Mouse (Mus musculus): ENCODE measurements around the gene Pced1b.
A peak's percentile ranks its signal among the peaks of the same experiment; 100 is the strongest.
"Not testable (repeated sequence)": the region's sequence is repeated elsewhere in the genome, so short reads cannot be mapped to it uniquely, and the experiment has no call there.

Pced1b gene

DNA sequence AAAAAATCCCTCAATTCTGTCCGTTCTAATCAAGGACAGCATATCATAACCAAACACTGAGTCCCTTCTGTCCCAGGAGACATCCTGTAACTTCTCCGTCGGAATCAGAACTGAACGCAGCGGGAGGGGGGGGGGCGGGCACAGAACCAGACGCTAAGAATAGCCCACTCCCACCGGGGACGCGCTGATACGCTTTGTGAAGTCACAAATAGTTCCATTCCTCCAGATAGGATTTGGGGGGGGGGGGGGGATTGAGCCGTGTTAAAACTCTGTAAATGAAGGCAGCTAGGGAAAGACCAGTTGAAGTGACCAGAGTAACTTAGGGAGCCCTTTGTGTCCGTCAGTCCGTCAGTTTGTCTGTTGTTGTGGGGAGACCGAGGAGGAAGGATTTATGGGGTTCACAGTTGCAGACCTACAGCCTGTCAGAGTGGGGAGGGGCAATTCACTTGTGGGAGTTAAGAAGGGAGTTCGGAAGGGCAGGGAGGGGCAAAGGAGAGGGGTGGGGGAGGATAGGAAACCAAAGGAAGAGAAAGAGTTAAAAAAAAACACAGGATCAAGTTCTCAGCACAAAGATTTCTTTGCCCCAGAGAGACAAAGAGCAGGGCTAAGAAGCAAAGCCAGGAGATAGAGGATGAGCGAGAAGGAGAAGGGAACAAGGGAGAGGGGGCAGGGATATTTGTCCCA, 91.6 kb downstream of the Pced1b start:
- no peak for DNase-seq (ENCODE audit: low spot score in 2 of 2)

DNA sequence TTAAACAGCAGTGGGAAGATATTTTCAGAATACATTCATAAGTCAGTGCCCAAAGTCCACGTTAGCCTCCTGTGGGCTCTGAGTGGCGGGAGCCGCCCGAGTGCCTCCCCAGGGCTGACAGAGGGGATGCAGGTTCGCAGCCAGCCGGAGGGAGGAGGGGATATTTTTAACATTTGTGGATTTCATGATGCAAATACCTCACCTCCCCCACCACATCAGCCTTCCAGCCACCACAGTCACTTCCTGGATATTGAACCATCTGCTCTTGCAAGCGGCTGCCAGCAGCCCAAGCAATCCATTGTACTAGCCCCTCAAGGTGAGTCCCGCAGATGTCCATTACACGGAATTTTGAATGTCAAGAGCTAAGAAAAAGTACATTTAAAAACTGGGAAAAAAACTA, 95.4 kb downstream of the Pced1b start:
- DNase-seq (ENCODE audit: low spot score in 2 of 2): no peak

DNA sequence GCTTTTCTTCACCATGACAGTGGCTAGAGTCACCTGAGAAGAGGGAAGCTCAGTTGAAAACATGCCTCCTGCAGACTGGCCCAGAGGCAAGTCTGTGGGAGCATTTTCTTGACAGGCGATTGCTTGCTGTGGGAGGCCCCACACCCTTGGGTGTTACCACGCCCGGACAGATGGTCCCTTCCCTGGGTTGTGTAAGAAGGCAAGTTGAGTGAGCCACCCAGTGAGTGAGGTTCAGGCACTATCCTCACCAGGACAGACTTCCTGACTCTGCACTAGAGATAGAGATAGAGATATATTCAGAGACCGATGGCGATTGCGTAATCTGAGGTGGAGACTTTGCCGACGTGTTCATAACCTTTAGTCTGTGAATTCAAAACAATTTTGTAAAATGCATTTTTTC, 96.0 kb downstream of the Pced1b start:
- DNase-seq (ENCODE audit: low spot score in 2 of 2): peak; percentile 22 to 34

DNA sequence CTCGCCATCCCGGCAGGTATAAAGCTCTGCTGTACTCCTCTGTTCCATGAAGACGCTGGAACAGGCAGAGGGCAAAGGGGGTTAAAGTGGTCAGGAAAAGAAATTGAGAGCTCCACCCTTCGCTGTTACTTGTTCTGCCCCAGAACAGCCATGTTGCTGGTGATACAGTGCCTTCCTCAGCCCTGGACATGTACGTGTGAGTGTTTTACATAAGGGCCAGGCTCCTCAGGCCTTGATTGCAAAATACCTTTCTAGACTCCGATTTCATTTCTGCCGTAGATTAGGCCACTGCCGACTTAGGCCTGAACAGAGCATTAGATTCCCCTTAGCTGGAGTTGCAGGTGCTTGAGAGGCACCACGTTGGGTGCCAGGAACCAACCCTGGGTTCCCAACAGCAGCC, 97.0 kb downstream of the Pced1b start:
- no peak for DNase-seq (ENCODE audit: low spot score in 2 of 2)

DNA sequence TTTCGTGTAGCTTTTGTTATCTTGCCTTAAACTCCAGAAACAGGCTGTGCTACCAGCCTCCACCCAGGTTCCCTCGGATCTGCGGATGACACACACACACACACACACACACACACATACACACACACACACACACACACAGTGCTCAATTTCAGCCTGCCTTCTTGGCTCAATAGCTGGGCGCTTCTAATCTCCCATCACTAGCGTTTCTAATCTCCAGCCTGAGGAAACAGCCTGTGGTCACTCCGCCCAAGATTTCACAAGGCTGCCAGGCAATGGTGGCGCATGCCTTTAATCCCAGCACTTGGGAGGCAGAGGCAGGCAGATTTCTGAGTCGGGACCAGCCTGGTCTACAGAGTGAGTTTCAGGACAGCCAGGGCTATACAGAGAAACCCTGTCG, 98.2 kb downstream of the Pced1b start:
- no peak for DNase-seq (ENCODE audit: low spot score in 2 of 2)

DNA sequence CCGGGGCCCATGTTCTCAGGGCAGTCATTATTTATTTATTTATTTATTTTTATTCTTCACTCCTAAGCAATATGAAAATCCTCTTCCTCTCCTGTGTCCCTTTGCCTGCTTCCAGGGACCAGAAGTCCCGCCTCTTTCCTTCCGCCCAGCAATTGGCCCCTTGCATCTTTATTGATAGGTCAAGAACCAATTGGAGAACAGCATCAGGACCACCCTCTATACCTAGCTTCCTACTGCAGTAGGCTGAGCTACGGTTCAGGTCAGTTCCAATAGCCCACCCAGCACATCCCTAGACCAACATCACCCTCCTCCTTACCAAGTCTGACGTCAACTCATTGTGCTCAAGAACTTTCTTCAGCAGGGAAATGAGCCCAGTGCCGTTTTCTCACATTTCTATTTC, 99.0 kb downstream of the Pced1b start:
- no peak for DNase-seq (ENCODE audit: low spot score in 2 of 2)

DNA sequence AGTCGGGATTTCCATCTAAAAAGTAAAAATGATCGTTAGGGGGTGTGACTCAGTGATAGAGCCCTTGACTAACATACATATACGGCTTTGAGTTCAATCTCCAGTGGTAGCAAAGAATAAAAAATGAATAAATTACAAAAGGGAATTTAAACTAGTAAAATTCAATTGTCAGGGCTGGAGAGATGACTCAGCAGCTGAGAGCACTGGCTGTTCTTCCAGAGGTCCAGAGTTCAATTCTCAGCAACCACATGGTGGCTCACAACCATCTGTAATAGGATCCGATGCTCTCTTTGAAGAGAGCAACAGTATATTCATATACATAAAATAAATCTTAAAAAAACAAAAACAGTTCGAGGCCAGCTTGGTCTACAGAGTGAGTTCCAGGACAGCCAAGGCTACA, 99.5 kb downstream of the Pced1b start:
- no peak for DNase-seq (ENCODE audit: low spot score in 2 of 2)

DNA sequence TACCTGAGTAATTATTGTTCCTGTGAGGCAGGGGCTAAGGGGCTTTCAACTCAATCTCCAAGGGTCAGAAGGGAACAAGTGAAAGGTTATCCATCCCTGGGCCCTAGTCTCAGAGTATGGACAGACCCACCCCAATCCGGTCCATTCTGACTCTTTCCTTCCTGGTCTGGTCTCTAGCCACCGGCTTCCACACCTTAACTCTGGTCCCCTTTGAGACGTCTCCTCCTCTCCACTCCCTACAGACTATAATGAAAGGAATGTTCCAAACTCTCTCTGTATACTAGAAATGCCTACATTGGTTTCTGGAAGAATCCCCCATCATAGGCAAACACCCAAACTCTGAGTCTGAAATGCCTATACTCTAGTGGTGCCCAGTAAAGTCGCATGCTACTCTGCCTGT, 100.0 kb downstream of the Pced1b start:
- no peak for DNase-seq (ENCODE audit: low spot score in 2 of 2)

DNA sequence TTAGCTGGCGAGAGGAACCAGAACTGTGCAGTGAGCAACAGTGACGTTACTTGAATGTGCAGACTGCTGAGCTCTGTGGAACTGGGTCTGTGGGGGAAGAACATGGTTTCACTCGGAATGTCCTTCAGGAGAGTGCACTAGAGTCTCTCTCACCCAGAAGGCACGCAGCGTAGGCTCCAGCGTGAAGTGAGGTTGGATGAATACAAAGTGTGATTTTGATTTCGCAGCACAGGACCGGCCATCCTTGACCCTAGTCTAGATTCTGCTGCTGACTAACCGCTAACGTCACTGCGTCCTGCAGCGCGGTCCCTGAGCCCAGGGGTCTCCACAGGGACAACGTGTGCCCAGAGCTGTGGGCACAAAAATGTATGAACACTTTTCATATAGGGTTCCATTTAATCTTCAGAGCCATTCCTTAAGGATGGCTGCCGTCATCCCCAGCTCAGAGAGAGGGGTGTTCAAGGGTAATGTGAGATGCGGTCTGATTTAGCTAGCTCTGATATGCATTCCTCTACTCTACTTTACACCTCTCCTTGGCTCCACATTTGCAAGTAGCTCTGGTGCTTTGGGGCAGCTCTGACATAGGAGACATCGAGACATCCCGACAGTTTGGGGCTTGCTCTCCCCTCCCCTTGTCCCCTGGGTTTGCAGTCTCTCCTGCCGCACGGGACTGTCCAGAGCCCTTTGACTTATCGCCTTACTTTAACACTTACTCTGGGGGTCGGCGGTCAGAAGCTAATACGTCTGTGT, 101.8 kb downstream of the Pced1b start:
- DNase-seq (ENCODE audit: low spot score in 2 of 2): no peak

DNA sequence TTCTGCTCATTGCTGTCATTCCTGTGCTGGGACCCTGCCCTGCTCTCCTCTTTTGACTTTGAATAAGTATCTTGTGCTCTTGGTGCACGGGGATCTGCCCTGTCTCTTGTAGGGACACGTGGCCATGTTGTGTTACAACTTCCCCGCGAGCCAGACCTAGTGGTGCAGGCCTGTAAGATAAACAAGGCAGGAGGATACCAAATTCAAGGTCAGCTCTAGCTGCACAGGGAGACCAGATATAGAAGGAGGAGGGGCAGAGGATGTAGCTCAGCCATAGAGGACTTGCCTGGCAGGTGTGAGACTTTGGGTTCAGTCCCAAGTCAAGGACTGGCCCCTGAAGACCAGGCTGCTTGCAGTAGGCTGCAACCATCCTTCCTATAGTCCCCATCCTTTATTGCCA, 103.6 kb downstream of the Pced1b start:
- no peak for DNase-seq (ENCODE audit: low spot score in 2 of 2)

DNA sequence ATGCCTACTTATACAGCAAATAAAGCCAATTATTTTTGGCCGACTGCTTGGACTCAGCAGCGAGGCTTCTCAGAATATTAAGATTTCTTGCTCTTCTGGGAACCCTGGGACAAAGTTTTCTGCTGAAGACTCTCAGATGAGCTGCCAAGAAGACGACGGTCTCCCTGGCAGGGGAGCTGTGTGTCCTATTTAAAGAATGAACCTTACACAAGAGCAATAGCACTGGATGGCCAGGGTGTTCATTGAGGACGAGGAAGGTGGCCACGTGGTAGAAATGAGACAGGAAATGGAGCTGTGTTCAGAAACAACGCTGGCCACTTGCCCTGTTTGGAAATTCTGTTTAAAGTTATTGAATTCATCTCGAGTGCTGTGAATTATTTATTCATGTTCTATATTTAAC, 104.1 kb downstream of the Pced1b start:
- DNase-seq (ENCODE audit: low spot score in 2 of 2): no peak

DNA sequence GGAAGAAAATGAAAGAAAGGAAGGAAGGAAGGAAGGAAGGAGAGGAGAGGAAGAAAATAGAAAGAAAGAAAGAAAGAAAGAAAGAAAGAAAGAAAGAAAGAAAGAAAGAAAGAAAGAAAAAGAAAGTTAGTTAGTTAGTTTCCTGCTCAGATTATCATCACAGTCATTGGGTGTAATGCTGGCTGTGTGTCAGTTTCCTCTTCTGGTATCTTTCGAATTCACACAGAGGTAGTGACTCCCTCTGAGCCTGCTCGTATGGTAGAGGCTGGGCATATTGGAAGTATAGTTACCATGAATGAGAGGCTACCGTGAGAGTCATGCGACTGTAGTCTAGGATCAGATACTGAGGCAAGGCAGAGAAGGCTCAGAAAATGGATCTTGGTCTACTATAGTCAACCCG, 104.8 kb downstream of the Pced1b start:
- no peak for DNase-seq (ENCODE audit: low spot score in 2 of 2)

DNA sequence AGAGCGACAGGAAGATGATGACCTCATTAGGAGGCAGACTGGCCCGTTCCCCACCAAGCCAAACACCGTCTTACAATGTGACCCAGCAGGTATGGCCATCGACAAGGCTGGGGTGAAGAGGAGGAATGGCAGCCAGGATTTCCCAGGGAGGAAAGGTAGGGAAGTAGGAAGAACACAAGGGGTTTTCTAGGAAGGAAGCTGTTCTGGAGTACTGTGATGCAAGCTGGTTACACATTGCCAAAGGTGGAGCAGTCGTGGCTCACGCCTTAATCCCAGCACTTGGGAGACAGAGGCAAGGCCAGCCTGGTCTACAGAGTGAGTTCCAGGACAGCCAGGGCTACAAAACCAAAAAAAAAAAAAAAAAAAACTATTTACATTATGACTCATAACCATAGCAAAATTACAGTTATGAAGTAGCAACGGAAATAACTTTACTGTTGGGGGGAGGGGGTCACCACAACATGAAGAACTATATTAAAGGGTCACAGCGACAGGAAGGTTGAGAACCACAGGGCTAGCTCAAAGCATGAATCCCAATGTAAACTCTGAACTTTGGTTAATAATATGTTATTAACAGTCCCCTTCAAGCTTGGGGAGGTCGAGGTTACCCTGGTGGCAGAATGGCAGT, 108.9 kb downstream of the Pced1b start:
- DNase-seq (ENCODE audit: low spot score in 2 of 2): no peak

DNA sequence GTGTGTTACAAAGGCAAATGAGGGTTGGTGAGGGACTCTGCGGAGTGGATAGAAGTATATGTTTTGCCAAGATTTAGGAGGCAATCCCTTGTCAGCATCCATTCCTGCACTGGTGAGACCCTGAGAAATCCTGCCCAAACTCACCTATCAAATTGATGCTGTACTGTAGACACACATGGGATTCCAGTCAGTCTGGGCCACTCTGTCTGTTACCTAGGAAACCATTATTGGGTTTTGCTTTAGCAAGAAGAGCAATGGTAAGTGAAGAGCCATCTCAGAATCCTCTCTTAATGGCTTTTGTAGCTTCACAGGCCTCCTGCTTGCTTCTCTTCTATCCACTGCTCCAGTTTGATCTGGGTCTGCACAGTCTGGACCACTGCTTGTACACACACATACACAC, 110.1 kb downstream of the Pced1b start:
- DNase-seq (ENCODE audit: low spot score in 2 of 2): no peak

DNA sequence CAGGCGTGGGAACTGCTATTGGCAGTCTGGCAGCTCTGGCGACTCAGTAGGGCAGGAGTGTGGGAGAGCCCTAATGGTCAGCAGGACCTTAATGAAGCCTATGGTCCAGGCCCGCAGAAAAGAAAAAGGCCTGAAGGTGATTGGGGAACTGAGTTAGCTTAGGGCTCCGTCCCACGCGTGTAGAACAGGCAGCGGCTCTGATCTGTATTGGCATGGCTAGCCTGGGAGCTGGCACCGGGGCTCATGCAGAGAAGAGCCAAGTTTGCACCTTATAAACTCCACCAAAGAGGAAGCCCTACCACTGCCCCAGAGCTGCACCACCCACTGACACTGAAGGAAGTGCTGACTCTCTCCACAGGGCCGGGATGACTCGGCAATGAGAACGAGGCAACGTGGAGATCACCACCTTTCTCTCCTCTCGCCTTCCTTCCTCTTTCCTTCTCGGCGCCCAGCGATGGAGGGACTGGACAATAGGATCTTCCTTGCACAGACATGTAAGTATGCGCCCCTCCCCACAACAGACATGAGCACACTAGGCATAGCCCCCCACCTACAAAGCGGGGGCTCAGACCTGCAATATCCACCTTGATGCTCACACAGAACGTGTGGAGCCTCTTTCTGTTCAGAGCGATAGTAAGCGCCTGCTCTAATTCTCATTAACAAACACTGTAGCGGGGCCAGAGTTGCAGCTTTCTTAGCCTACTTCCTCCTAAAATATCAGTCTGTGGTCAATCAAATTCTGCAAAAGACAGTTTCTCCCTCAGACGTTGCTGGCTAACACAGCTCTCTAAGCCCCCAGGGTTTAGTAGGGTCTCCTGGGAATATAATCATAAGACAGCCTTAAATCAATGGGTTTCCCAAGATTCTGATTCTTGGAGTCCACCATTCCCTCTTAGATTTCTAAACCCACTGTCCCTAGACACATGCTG, 114.2 kb downstream of the Pced1b start:
- DNase-seq (ENCODE audit: low spot score in 2 of 2): peak; percentile 73 to 81

DNA sequence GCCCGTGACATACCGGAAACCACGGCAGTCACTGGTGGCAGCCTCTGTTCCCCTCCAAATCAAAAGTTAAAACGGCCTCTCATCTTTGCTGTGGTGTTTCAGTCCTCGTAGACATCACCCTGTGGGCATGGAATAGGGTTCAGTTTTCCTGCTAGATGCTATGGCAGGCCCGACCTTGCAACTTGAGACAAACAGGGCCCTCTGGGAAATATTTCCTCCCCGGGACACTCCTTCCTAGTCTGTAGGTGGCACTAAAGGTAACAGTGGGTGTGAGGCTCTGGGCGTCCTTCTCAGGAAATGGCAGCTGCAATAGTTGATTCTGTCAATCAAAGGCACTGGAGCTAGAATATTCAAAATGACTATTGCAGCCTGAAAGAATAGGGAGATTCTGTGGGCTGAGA, 114.9 kb downstream of the Pced1b start:
- peak; percentile 72 to 77 for DNase-seq (ENCODE audit: low spot score in 2 of 2)

DNA sequence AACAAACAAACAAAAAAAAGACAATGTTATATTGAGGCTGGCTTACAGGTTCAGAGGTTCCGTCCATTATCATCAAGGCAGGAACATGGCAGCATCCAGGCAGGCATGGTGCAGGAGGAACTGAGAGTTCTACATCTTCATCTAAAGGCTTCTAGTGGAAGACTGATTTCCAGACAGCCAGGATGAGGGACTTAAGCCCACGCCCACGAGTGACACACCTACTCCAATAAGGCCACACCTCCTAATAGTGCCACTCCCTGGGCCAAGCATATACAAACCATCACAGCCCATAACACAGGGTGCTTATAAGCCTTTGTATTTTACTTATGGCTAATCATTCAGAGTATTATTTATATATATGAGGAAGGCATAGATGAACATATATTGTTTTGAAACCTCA, 117.4 kb downstream of the Pced1b start:
- DNase-seq (ENCODE audit: low spot score in 2 of 2): not testable (repeated sequence)

DNA sequence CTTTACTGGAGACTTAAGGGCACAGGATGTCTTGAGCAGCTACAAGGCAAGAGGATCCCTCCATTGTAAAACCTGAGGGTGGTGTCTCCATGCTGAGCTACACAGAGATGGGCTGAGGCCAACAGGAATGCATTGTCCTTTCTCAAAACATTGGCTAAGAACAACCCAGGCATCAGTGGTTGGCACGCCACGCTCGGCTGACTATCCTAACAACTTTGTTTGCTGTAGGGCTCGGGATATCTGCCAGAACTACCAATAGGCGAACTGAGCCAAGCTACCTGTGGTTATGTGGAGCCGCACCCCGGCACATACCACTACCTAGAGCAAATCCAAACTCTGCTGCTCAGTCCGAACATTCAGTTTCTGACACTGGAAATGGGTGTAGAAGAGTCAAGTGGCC, 118.1 kb downstream of the Pced1b start:
- DNase-seq (ENCODE audit: low spot score in 2 of 2): no peak

DNA sequence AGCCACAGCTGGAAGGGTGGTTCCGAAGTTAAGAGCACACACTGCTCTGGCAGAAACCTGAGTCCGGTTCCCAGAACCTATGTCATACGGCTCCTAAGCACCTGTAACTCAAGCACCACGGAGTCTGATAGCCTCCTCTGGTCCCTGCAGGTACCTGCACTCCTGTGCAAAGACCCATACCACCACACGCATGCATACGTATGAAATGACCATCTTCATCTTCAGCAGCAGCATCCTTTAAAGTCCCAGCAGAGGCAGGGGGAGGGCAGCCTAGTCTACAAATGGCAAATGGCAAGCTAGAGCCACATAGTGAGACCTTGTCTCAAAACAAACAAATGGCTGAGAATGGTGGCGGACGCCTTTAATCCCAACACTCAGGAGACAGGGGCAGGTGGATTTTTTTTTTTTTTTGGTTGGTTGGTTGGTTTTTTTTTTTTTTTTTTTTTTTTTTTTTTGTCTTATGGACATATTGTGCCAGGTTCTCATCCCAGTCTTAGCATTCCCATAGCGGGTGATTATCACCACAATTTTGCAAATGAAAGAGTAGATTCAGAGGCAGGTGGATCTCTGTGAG, 121.2 kb downstream of the Pced1b start:
- no peak for DNase-seq (ENCODE audit: low spot score in 2 of 2)

DNA sequence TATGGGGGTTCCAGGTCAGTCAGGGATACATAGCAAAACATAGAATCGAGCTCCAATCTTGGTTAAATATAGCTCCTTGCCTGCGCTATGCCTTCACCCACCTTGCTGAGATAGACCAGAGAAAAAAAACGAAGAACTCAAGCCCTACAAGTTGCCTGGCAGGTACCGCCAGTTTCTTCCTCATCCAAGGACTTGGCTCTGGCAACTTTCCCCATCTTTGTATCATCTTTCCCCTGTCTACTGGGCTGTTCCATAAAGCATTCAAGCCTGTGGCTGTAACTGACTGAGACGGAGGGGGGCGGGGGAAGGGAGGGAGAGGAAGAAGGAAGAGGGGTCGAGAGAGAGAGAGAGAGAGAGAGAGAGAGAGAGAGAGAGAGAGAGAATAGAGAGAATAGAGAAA, 121.7 kb downstream of the Pced1b start:
- DNase-seq (ENCODE audit: low spot score in 2 of 2): no peak

DNA sequence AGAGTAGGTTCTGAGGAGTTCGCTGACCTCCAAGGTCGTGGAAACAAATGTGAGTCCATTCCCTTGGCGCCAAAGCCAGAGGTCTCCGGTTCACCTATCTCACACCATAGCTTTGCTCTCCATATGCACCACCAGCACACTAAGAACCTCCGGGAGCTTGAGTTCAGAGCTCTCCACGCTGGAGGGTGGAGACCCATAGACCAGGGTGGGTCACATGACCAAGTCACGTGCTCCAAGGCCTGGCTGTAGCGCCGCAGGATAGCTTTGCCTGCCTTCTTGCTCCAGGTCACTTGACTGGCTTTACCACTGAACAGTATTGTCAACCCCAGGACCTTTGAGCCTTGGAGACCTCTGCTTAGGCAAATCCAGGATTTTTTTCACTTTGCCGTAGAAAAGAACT, 122.2 kb downstream of the Pced1b start:
- DNase-seq (ENCODE audit: low spot score in 2 of 2): no peak

DNA sequence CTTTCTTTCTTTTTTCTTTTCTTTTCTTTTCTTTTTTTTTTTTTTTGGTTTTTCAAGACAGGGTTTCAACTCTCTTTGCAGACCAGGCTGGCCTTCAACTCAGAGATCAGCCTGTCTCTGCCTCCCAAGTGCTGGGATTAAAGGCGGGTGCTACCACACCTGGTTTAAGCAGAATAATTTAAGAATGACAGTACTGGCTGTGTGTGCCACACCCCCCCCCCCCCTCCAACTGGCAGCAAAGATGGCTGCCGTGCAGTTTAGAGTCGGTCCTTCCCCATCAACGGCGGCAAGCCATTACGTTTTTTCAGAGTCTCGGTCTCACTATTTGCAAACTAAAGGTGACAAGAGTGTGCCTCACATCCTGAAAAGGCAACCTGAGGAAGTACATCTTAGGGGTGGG, 124.0 kb downstream of the Pced1b start:
- no peak for DNase-seq (ENCODE audit: low spot score in 2 of 2)

All from spleen, postnatal 36 days (tissue).